Mouse (Mus musculus): ENCODE measurements at regions not wholly inside any gene's neighbourhood (a gene's known extent, or its start where the extent isn't known, plus 50 kb on each side); places are given as distances from the start of the nearest gene placed in this dataset.

- H3K4me2 ChIP-seq, result no peak overlapping the region
- H3K4me1 ChIP-seq, result no peaks in the 10 kb centered on the region
- no peaks in the 10 kb centered on the region for H3K36me3 ChIP-seq (ENCODE audit: poor library complexity, severe bottlenecking)
- ATAC-seq, result 0 out of 2 replicates have a peak, but pooled peaks have one; percentile 43
- H3K4me3 ChIP-seq, result no peak overlapping the region
- H3K27me3 ChIP-seq, result no peaks in the 10 kb centered on the region
- H3K9me3 ChIP-seq (replicated peaks), result no peaks in the 10 kb centered on the region
- H3K27ac ChIP-seq, result no peak overlapping the region
- H3K9ac ChIP-seq, result no peak overlapping the region
- 5% methylated on average over 7 of the region's 7 CpGs for WGBS
Observed at GRCm38 (mm10) chr2:99236968-99237367, 569.9 kb upstream of the Gm10800 start.

Measured in forebrain, embryonic 13.5 days (tissue).